Mouse (Mus musculus) midbrain, embryonic 14.5 days (tissue): ENCODE measurements around the gene Tent5b. TPM values are rescaled to one million over a fixed set of nuclear protein-coding genes. Genes with fewer than 3 reads are reported as not detected.

ENCODE experiments used
- ATAC-seq: fragments of 200-750 bp; cut with Nextera tagmentation; 2 replicates; pipeline ENCODE4 v1.8.0; 2017; ENCODE audit warnings: moderate number of reproducible peaks, moderate library complexity; ENCODE audit not compliant: low FRiP score, low TSS enrichment
- DNase-seq: peaks from one replicate; pipeline ENCODE4 v3.0.0-alpha.2; 2015
- H3K27ac ChIP-seq: fragments of 300-500 bp; sonication (generic); replicated peaks from 2 replicates; pipeline ENCODE4 v1.5.1; 2014; ENCODE audit warnings: mild to moderate bottlenecking, low read depth, low read length, moderate library complexity
- H3K27me3 ChIP-seq: fragments of 300-500 bp; sonication (generic); 2 replicates; pipeline ENCODE4 v1.6.1; 2014; ENCODE audit warnings: low read length, control low read depth, mixed read lengths; ENCODE audit not compliant: control insufficient read depth, insufficient read depth
- H3K36me3 ChIP-seq: fragments of 300-500 bp; sonication (generic); 2 replicates; pipeline ENCODE4 v1.6.1; 2014; ENCODE audit warnings: low read length, control low read depth; ENCODE audit not compliant: control insufficient read depth, insufficient read depth
- H3K4me1 ChIP-seq: fragments of 300-500 bp; sonication (generic); 2 replicates; pipeline ENCODE4 v1.6.1; 2014; ENCODE audit warnings: mild to moderate bottlenecking, antibody characterized with exemption, low read length, control low read depth; ENCODE audit not compliant: control insufficient read depth, insufficient read depth
- H3K4me2 ChIP-seq: fragments of 300-500 bp; sonication (generic); 2 replicates; pipeline ENCODE4 v1.6.1; 2014; ENCODE audit warnings: mild to moderate bottlenecking, low read length, moderate library complexity
- H3K4me3 ChIP-seq: fragments of 300-500 bp; sonication (generic); replicated peaks from 2 replicates; pipeline ENCODE4 v1.5.1; 2014; ENCODE audit warnings: low read depth, low read length
- H3K9ac ChIP-seq: fragments of 300-500 bp; sonication (generic); replicated peaks from 2 replicates; pipeline ENCODE4 v1.6.1; 2014; ENCODE audit warnings: mild to moderate bottlenecking, low read length, moderate library complexity
- H3K9me3 ChIP-seq: fragments of 300-500 bp; sonication (generic); 2 replicates; pipeline ENCODE4 v1.6.1; 2016; ENCODE audit warnings: low read length, control low read depth, mixed read lengths; ENCODE audit not compliant: control insufficient read depth
- WGBS: fragments of 180-500 bp; shearing (Covaris S2); extraction: QIAGEN DNeasy Blood & Tissue Kit; methylation state at CpG from one replicate; pipeline ENCODE4 v1.1.7; 2014; 5-methylcytosine and 5-hydroxymethylcytosine counted together
- polyA plus RNA-seq: library from polyadenylated mRNA; unstranded; fragments of >200 nt; fragmentation: Nextera tagmentation; extraction: Ambion mirVana; gene quantifications from 2 replicates; pipeline ENCODE4 v1.2.1, GENCODE M21; 2014

Gene Tent5b
- polyA plus RNA-seq, 1 experiment from 2014 or later, result 0.09 TPM

GRCm38 (mm10) chr4:133445727-133446126 lies 34.2 kb upstream of the Tent5b start:
- Histone ChIP-seq H3K9ac (no peak overlapping the region), H3K4me1 (no peaks in the 10 kb centered on the region), H3K27me3 (no peaks in the 10 kb centered on the region), H3K27ac (no peak overlapping the region), H3K4me3 (no peak overlapping the region), H3K4me2 (no peak overlapping the region), H3K9me3 (no peaks in the 10 kb centered on the region), H3K36me3 (no peaks in the 10 kb centered on the region)
- ATAC-seq, result no peak
- DNase-seq, result no peak
- WGBS, result 94% methylated on average over 5 of the region's 5 CpGs

- DNase-seq, result no peak
- no peak overlapping the region for H3K4me2 ChIP-seq
- 58% methylated on average over 5 of the region's 5 CpGs for WGBS
- no peaks in the 10 kb centered on the region for H3K36me3 ChIP-seq
- H3K9ac ChIP-seq, result no peak overlapping the region
- no peaks in the 10 kb centered on the region for H3K4me1 ChIP-seq
- H3K9me3 ChIP-seq, result no peaks in the 10 kb centered on the region
- H3K27me3 ChIP-seq, result no peaks in the 10 kb centered on the region
- H3K27ac ChIP-seq, result no peak overlapping the region
- no peak for ATAC-seq
- H3K4me3 ChIP-seq, result no peak overlapping the region
Observed at GRCm38 (mm10) chr4:133447366-133447765, 32.6 kb upstream of the Tent5b start.

GRCm38 (mm10) chr4:133447967-133448366 lies 32.0 kb upstream of the Tent5b start:
- ATAC-seq, result no peak
- H3K4me2 ChIP-seq, result no peak overlapping the region
- no peak overlapping the region for H3K27ac ChIP-seq
- DNase-seq, result no peak
- no peaks in the 10 kb centered on the region for H3K36me3 ChIP-seq
- no peak overlapping the region for H3K4me3 ChIP-seq
- WGBS, result 81% methylated on average over 11 of the region's 11 CpGs
- H3K27me3 ChIP-seq, result no peaks in the 10 kb centered on the region
- H3K9me3 ChIP-seq, result no peaks in the 10 kb centered on the region
- no peaks in the 10 kb centered on the region for H3K4me1 ChIP-seq
- no peak overlapping the region for H3K9ac ChIP-seq

- Histone ChIP-seq H3K4me3 (no peak overlapping the region), H3K9me3 (no peaks in the 10 kb centered on the region), H3K9ac (no peak overlapping the region), H3K4me1 (no peaks in the 10 kb centered on the region), H3K27me3 (no peaks in the 10 kb centered on the region), H3K4me2 (no peak overlapping the region), H3K36me3 (no peaks in the 10 kb centered on the region), H3K27ac (no peak overlapping the region)
- ATAC-seq (no peak), DNase-seq (no peak)
- 74% methylated on average over 8 of the region's 8 CpGs for WGBS
Observed at GRCm38 (mm10) chr4:133448708-133449388, 31.1 kb upstream of the Tent5b start.

GRCm38 (mm10) chr4:133449726-133450125 lies 30.2 kb upstream of the Tent5b start:
- no peak for ATAC-seq
- Histone ChIP-seq H3K9ac (no peak overlapping the region), H3K9me3 (no peaks in the 10 kb centered on the region), H3K27me3 (no peaks in the 10 kb centered on the region), H3K36me3 (no peaks in the 10 kb centered on the region), H3K4me1 (no peaks in the 10 kb centered on the region), H3K27ac (no peak overlapping the region), H3K4me3 (no peak overlapping the region), H3K4me2 (peak overlapping the region; percentile 24; the same call in 1 of the 2 replicates)
- DNase-seq, result peak; percentile 81
- 14% methylated on average over 13 of the region's 13 CpGs for WGBS

GRCm38 (mm10) chr4:133451536-133451935 lies 28.4 kb upstream of the Tent5b start:
- Histone ChIP-seq H3K4me1 (no peaks in the 10 kb centered on the region), H3K9me3 (no peaks in the 10 kb centered on the region), H3K27ac (no peak overlapping the region), H3K36me3 (no peaks in the 10 kb centered on the region), H3K9ac (no peak overlapping the region), H3K4me2 (no peak overlapping the region), H3K27me3 (no peaks in the 10 kb centered on the region), H3K4me3 (no peak overlapping the region)
- 10% methylated on average over 10 of the region's 10 CpGs for WGBS
- peak; percentile 93 for DNase-seq
- no peak for ATAC-seq

- Histone ChIP-seq H3K27me3 (no peaks in the 10 kb centered on the region), H3K4me3 (no peak overlapping the region), H3K36me3 (no peaks in the 10 kb centered on the region), H3K27ac (no peak overlapping the region), H3K4me2 (no peak overlapping the region), H3K4me1 (no peaks in the 10 kb centered on the region), H3K9ac (no peak overlapping the region), H3K9me3 (no peaks in the 10 kb centered on the region)
- WGBS, result 78% methylated on average over 6 of the region's 7 CpGs
- DNase-seq (no peak), ATAC-seq (no peak)
Observed at GRCm38 (mm10) chr4:133452433-133452832, 27.5 kb upstream of the Tent5b start.

GRCm38 (mm10) chr4:133458044-133458443 lies 21.9 kb upstream of the Tent5b start:
- WGBS, result 79% methylated on average over 3 of the region's 3 CpGs
- Histone ChIP-seq H3K27ac (no peak overlapping the region), H3K9me3 (no peaks in the 10 kb centered on the region), H3K4me3 (no peak overlapping the region), H3K4me1 (no peaks in the 10 kb centered on the region), H3K9ac (no peak overlapping the region), H3K36me3 (no peaks in the 10 kb centered on the region), H3K27me3 (no peaks in the 10 kb centered on the region), H3K4me2 (no peak overlapping the region)
- ATAC-seq (no peak), DNase-seq (no peak)

- Histone ChIP-seq H3K36me3 (no peaks in the 10 kb centered on the region), H3K9me3 (no peaks in the 10 kb centered on the region), H3K9ac (no peak overlapping the region), H3K27ac (no peak overlapping the region), H3K4me1 (no peaks in the 10 kb centered on the region), H3K4me2 (no peak overlapping the region), H3K27me3 (no peaks in the 10 kb centered on the region), H3K4me3 (no peak overlapping the region)
- DNase-seq, result no peak
- 81% methylated on average over 1 of the region's 1 CpGs for WGBS
- ATAC-seq, result no peak
Observed at GRCm38 (mm10) chr4:133460006-133460405, 19.9 kb upstream of the Tent5b start.
